Mouse (Mus musculus) bone marrow macrophage, adult 2 months (primary cell): ENCODE measurements around the gene Col11a2.

ENCODE experiments used
- CTCF ChIP-seq: IDR thresholded peaks from 2 replicates; pipeline ENCODE4 v1.5.1; 2012; ENCODE audit warnings: low read depth, mild to moderate bottlenecking, low read length, moderate library complexity
- POLR2A ChIP-seq: IDR thresholded peaks from 2 replicates; pipeline ENCODE4 v1.6.1; 2012; ENCODE audit warnings: mild to moderate bottlenecking, low read depth, low read length, borderline replicate concordance

DNA sequence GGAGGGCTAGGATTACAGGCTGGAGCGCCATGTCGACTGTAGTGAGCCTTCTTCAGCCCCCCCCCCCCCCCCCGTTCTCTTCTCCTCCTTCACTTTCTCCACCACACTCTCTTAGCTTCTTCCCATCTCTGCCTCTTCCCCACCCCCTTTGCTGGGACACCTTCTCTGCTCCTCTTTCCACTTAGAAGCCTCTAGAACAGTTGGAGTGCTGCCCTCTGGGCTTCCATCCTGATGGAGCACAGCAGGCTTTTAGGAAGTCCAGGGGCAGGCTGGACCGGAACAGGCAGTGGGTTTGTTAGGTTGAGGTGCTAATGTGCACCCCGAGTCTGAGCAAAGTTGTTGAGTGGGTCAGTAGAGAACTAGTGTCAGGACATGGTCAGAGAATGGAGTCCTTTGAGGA, 29.1 kb upstream of the Col11a2 start:
- TF ChIP-seq CTCF (no peak), POLR2A (no peak)
